Mouse (Mus musculus): ENCODE results near the gene Cyfip2. TPM values are rescaled to one million over a fixed set of nuclear protein-coding genes. Genes with fewer than 3 reads are reported as not detected.

The Cyfip2 gene
- polyA plus RNA-seq, 1 experiment from 2014 or later, result 6.1 TPM

- Histone ChIP-seq H3K27ac (ENCODE audit: low read depth) (no peak overlapping the region), H3K9ac (replicated peaks) (no peak overlapping the region), H3K4me1 (ENCODE audit: insufficient read depth) (no peaks in the 10 kb centered on the region), H3K4me2 (ENCODE audit: low read depth, low read length) (no peak overlapping the region), H3K9me3 (ENCODE audit: low read length) (no peaks in the 10 kb centered on the region), H3K27me3 (ENCODE audit: insufficient read depth, low read length) (no peaks in the 10 kb centered on the region), H3K36me3 (replicated peaks; ENCODE audit: insufficient read depth, low read length) (peaks cover 18% of the 10 kb centered on the region), H3K4me3 (ENCODE audit: low read depth, low read length) (no peak overlapping the region)
- 89% methylated on average over 8 of the region's 8 CpGs for WGBS (ENCODE audit: insufficient replicate concordance)
- TF ChIP-seq CTCF (IDR thresholded peaks at IDR 0.05; ENCODE audit: low read depth), result no peak
- no peak for TF ChIP-seq EP300 (IDR thresholded peaks at IDR 0.05; ENCODE audit: low read depth)
- DNase-seq (no peak), ATAC-seq (no peak)
Observed at GRCm38 (mm10) chr11:46258749-46259148, 53.9 kb downstream of the Cyfip2 start.

- 64% methylated on average over 4 of the region's 4 CpGs for WGBS (ENCODE audit: insufficient replicate concordance)
- H3K4me1 ChIP-seq (ENCODE audit: insufficient read depth), result no peaks in the 10 kb centered on the region
- no peak overlapping the region for H3K27ac ChIP-seq (ENCODE audit: low read depth)
- ATAC-seq (no peak), DNase-seq (no peak)
- H3K9ac ChIP-seq (replicated peaks), result no peak overlapping the region
- H3K9me3 ChIP-seq (ENCODE audit: low read length), result no peaks in the 10 kb centered on the region
- TF ChIP-seq EP300 (IDR thresholded peaks at IDR 0.05; ENCODE audit: low read depth) (no peak), CTCF (IDR thresholded peaks at IDR 0.05; ENCODE audit: low read depth) (peak; percentile 57)
- H3K36me3 ChIP-seq (replicated peaks; ENCODE audit: insufficient read depth, low read length), result peaks cover 18% of the 10 kb centered on the region
- no peak overlapping the region for H3K4me3 ChIP-seq (ENCODE audit: low read depth, low read length)
- no peak overlapping the region for H3K4me2 ChIP-seq (ENCODE audit: low read depth, low read length)
- H3K27me3 ChIP-seq (ENCODE audit: insufficient read depth, low read length), result no peaks in the 10 kb centered on the region
Observed at GRCm38 (mm10) chr11:46258207-46258606, 54.5 kb downstream of the Cyfip2 start.

- 73% methylated on average over 2 of the region's 2 CpGs for WGBS (ENCODE audit: insufficient replicate concordance)
- TF ChIP-seq CTCF (IDR thresholded peaks at IDR 0.05; ENCODE audit: low read depth) (no peak), EP300 (IDR thresholded peaks at IDR 0.05; ENCODE audit: low read depth) (no peak)
- no peak overlapping the region for H3K27ac ChIP-seq (ENCODE audit: low read depth)
- no peak overlapping the region for H3K4me3 ChIP-seq (ENCODE audit: low read depth, low read length)
- no peak overlapping the region for H3K9ac ChIP-seq (replicated peaks)
- H3K36me3 ChIP-seq (replicated peaks; ENCODE audit: insufficient read depth, low read length), result peaks cover 12% of the 10 kb centered on the region
- no peaks in the 10 kb centered on the region for H3K9me3 ChIP-seq (ENCODE audit: low read length)
- DNase-seq (no peak), ATAC-seq (no peak)
- H3K4me1 ChIP-seq (ENCODE audit: insufficient read depth), result no peaks in the 10 kb centered on the region
- no peaks in the 10 kb centered on the region for H3K27me3 ChIP-seq (ENCODE audit: insufficient read depth, low read length)
- H3K4me2 ChIP-seq (ENCODE audit: low read depth, low read length), result no peak overlapping the region
Observed at GRCm38 (mm10) chr11:46255291-46255690, 57.4 kb downstream of the Cyfip2 start.

GRCm38 (mm10) chr11:46251994-46252393 is 60.7 kb downstream of the Cyfip2 start:
- no peaks in the 10 kb centered on the region for H3K9me3 ChIP-seq (ENCODE audit: low read length)
- H3K36me3 ChIP-seq (replicated peaks; ENCODE audit: insufficient read depth, low read length), result peaks cover 15% of the 10 kb centered on the region
- no peak overlapping the region for H3K4me3 ChIP-seq (ENCODE audit: low read depth, low read length)
- TF ChIP-seq EP300 (IDR thresholded peaks at IDR 0.05; ENCODE audit: low read depth) (no peak), CTCF (IDR thresholded peaks at IDR 0.05; ENCODE audit: low read depth) (peak; percentile 94)
- H3K9ac ChIP-seq (replicated peaks), result no peak overlapping the region
- no peak overlapping the region for H3K27ac ChIP-seq (ENCODE audit: low read depth)
- ATAC-seq, result no peak; the same call in 1 of the 2 replicates
- WGBS (ENCODE audit: insufficient replicate concordance), result 31% methylated on average over 7 of the region's 7 CpGs
- H3K27me3 ChIP-seq (ENCODE audit: insufficient read depth, low read length), result no peaks in the 10 kb centered on the region
- DNase-seq, result peak; percentile 75
- no peaks in the 10 kb centered on the region for H3K4me1 ChIP-seq (ENCODE audit: insufficient read depth)
- no peak overlapping the region for H3K4me2 ChIP-seq (ENCODE audit: low read depth, low read length)

DNA sequence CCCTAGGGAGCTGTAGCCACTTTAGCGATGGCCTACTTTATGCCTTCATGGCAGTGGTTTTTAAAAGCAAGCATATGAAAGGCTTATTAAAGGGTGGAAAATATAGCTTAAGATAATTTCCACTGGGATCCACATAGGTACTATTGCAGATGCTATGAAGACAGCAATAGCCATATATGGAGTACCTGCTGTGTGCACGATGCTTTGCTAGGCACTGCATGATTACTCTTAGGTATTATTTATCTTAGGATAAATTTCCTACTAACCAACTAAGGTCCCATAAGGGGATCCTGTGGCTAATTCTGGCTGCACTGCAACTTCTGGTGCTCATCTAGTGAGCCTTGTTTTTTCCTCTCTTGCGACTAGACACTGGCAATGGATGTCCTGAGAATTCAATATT is 64.3 kb downstream of the Cyfip2 start:
- Histone ChIP-seq H3K4me3 (ENCODE audit: low read depth, low read length) (no peak overlapping the region), H3K36me3 (replicated peaks; ENCODE audit: insufficient read depth, low read length) (peaks cover 17% of the 10 kb centered on the region), H3K27ac (ENCODE audit: low read depth) (no peak overlapping the region), H3K4me2 (ENCODE audit: low read depth, low read length) (no peak overlapping the region), H3K9ac (replicated peaks) (no peak overlapping the region), H3K9me3 (ENCODE audit: low read length) (no peaks in the 10 kb centered on the region), H3K27me3 (ENCODE audit: insufficient read depth, low read length) (no peaks in the 10 kb centered on the region), H3K4me1 (ENCODE audit: insufficient read depth) (no peaks in the 10 kb centered on the region)
- TF ChIP-seq EP300 (IDR thresholded peaks at IDR 0.05; ENCODE audit: low read depth) (no peak), CTCF (IDR thresholded peaks at IDR 0.05; ENCODE audit: low read depth) (no peak)
- DNase-seq (no peak), ATAC-seq (no peak)
- 80% methylated on average over 3 of the region's 3 CpGs for WGBS (ENCODE audit: insufficient replicate concordance)

GRCm38 (mm10) chr11:46246393-46246792 is 66.3 kb downstream of the Cyfip2 start:
- WGBS (ENCODE audit: insufficient replicate concordance), result 63% methylated on average over 7 of the region's 7 CpGs
- TF ChIP-seq EP300 (IDR thresholded peaks at IDR 0.05; ENCODE audit: low read depth) (no peak), CTCF (IDR thresholded peaks at IDR 0.05; ENCODE audit: low read depth) (no peak)
- DNase-seq, result no peak

DNA sequence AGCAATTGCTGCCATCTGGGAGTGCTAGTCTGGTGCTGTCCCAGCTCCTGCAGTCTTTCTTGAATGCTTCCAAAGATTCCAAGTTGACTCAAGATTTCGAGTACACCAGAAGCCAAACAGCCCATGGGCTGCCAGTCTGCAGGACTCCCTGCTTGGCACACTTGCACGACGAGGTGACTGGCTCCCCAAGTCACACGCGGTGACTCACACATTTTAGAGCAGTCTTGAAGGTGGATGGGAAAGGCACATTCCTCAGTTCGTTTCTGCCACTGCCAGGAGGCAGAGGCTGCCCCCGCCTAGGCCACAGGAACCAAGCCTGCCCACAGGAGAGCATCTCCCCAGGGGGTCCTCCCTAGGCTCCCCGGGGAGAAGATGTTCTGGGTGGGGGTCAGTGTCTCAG is 66.7 kb downstream of the Cyfip2 start:
- Histone ChIP-seq H3K27me3 (ENCODE audit: insufficient read depth, low read length) (no peaks in the 10 kb centered on the region), H3K4me1 (ENCODE audit: insufficient read depth) (peaks cover 10% of the 10 kb centered on the region), H3K36me3 (replicated peaks; ENCODE audit: insufficient read depth, low read length) (peaks cover 17% of the 10 kb centered on the region), H3K9ac (replicated peaks) (no peak overlapping the region), H3K4me2 (ENCODE audit: low read depth, low read length) (no peak overlapping the region), H3K27ac (ENCODE audit: low read depth) (no peak overlapping the region), H3K4me3 (ENCODE audit: low read depth, low read length) (no peak overlapping the region), H3K9me3 (ENCODE audit: low read length) (no peaks in the 10 kb centered on the region)
- ATAC-seq (no peak), DNase-seq (no peak)
- TF ChIP-seq EP300 (IDR thresholded peaks at IDR 0.05; ENCODE audit: low read depth), result no peak
- no peak for TF ChIP-seq CTCF (IDR thresholded peaks at IDR 0.05; ENCODE audit: low read depth)
- 66% methylated on average over 8 of the region's 8 CpGs for WGBS (ENCODE audit: insufficient replicate concordance)

More at GRCm38 (mm10) chr11:46246393-46246792, 66.3 kb downstream of the Cyfip2 start:
- no peaks in the 10 kb centered on the region for H3K27me3 ChIP-seq (ENCODE audit: insufficient read depth, low read length)
- no peak overlapping the region for H3K4me3 ChIP-seq (ENCODE audit: low read depth, low read length)
- H3K4me2 ChIP-seq (ENCODE audit: low read depth, low read length), result no peak overlapping the region
- H3K9me3 ChIP-seq (ENCODE audit: low read length), result no peaks in the 10 kb centered on the region
- H3K4me1 ChIP-seq (ENCODE audit: insufficient read depth), result peaks cover 8% of the 10 kb centered on the region; the same call in 1 of the 2 replicates
- ATAC-seq, result no peak
- no peak overlapping the region for H3K9ac ChIP-seq (replicated peaks)
- no peak overlapping the region for H3K27ac ChIP-seq (ENCODE audit: low read depth)
- peaks cover 17% of the 10 kb centered on the region for H3K36me3 ChIP-seq (replicated peaks; ENCODE audit: insufficient read depth, low read length)

Data from liver, postnatal 0 days (tissue).